Mouse (Mus musculus) forebrain, embryonic 15.5 days (tissue): ENCODE data around the gene Brinp2. TPM values are rescaled to one million over a fixed set of nuclear protein-coding genes. Genes with fewer than 3 reads are reported as not detected.

Source experiments
- ATAC-seq: fragments of 200-750 bp; cut with Nextera tagmentation; replicated peaks from 2 replicates; pipeline ENCODE4 v1.8.0; 2017; ENCODE audit warnings: mild to moderate bottlenecking, moderate TSS enrichment, moderate library complexity
- H3K27ac ChIP-seq: fragments of 300-500 bp; sonication (generic); replicated peaks from 2 replicates; pipeline ENCODE4 v1.5.1; 2015; ENCODE audit warnings: mild to moderate bottlenecking, inconsistent platforms
- H3K27me3 ChIP-seq: fragments of 300-500 bp; sonication (generic); 2 replicates; pipeline ENCODE4 v1.6.1; 2015; ENCODE audit warnings: inconsistent platforms
- H3K36me3 ChIP-seq: fragments of 300-500 bp; sonication (generic); 2 replicates; pipeline ENCODE4 v1.6.1; 2015; ENCODE audit warnings: mild to moderate bottlenecking, inconsistent platforms
- H3K4me1 ChIP-seq: fragments of 300-500 bp; sonication (generic); 2 replicates; pipeline ENCODE4 v1.6.1; 2015; ENCODE audit warnings: inconsistent platforms
- H3K4me2 ChIP-seq: fragments of 300-500 bp; sonication (generic); replicated peaks from 2 replicates; pipeline ENCODE4 v1.6.1; 2015; ENCODE audit warnings: mild to moderate bottlenecking, inconsistent platforms
- H3K4me3 ChIP-seq: fragments of 300-500 bp; sonication (generic); 2 replicates; pipeline ENCODE4 v1.5.1; 2015; ENCODE audit warnings: mild to moderate bottlenecking, inconsistent platforms
- H3K9ac ChIP-seq: fragments of 300-500 bp; sonication (generic); replicated peaks from 2 replicates; pipeline ENCODE4 v1.6.1; 2015; ENCODE audit warnings: mild to moderate bottlenecking, inconsistent platforms
- H3K9me3 ChIP-seq: fragments of 300-500 bp; sonication (generic); 2 replicates; pipeline ENCODE4 v1.6.1; 2016; ENCODE audit warnings: inconsistent platforms
- WGBS: fragments of 180-500 bp; shearing (Covaris S2); methylation state at CpG from one replicate; pipeline ENCODE4 v1.1.7; 2015; ENCODE audit warnings: mixed read lengths; 5-methylcytosine and 5-hydroxymethylcytosine counted together
- polyA plus RNA-seq: library from polyadenylated mRNA; unstranded; fragments of >200 nt; fragmentation: Nextera tagmentation; extraction: Ambion mirVana; gene quantifications from 2 replicates; pipeline ENCODE4 v1.2.1, GENCODE M21; 2015

Gene Brinp2
- polyA plus RNA-seq, 1 experiment from 2014 or later, result 43.9 TPM

DNA sequence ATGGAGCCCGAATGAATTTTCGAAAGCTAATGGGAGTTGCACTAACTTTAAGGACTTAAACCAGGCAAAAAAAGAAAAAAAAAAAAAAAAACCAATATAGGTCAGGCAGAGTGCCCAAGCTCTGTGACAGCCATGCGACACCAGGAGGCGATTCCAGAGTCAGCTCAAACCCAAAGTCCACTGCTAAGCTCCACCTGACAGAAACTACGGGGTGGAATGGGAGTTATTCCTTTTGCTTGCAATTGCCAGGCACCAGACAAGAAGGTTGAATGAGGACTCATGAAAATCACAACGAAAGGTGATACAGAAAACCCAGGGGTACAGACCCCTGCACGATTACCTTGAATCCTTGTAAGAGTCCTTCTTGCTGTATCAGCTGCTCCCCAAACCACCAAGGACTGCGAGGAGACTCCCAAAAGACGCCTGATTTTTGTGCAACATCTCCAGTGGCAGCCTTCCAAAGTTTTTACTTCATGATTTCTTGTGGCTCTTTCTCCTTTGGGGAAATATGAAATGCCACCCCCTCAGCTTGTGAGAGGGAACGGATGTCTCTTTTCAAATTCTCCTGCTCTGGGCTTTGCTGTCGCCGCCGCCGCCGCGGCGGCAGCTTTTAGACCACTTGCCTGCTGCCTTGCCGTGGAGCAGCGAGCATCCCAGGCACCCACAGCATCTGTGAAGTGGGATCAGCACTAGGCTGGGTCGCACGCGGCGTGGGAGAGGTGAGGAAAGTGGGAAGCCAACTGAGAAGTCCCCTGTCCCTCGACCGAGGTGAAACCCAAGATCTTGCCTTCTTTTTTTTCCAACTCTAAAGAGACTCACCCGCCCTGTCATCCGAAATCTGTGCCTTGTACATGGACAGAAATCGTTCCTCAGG lies 712 bp downstream of the Brinp2 start:
- peak; percentile 55 for ATAC-seq
- Histone ChIP-seq H3K4me2 (peak overlapping the region; percentile 80), H3K4me1 (peaks cover 41% of the 10 kb centered on the region), H3K9me3 (no peaks in the 10 kb centered on the region), H3K27ac (peak overlapping the region; percentile 74), H3K27me3 (no peaks in the 10 kb centered on the region), H3K9ac (peak overlapping the region; percentile 60), H3K36me3 (no peaks in the 10 kb centered on the region), H3K4me3 (peak overlapping the region; percentile 65)
- 7% methylated on average over 28 of the region's 28 CpGs for WGBS

DNA sequence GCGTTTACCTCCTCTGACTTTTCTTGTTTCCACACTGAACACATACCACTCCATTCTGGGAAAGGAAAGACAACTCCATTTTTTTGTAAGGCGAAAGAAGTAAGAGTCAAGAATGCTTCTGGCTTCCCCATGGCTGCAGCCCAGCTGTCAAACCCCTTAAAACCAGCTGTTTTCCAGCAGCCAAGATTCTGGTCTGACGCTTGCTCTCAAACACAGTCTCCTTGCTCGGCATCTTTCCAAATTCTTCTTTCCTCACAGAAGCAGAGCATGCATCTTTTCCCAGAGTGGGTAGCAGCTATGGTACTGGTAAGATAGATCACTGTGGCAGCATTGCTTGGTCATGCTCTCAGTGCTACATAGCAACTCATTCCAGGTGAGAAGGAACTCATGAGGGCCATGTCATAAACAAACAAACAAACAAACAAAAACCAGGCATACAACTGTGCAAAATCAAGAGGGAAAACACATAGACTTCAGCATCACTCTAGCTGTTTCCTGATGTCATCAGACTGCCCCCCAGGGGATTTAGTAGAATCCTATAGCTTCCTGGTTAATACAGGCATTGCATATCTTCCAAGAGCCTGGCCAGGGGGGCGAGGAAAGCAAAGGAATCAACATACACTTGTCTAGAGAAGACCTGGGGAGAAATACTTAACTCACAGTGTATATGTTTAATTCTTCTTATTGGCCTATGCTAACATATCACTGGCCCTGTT lies 2.3 kb downstream of the Brinp2 start:
- Histone ChIP-seq H3K9me3 (no peaks in the 10 kb centered on the region), H3K4me3 (peak overlapping the region; percentile 65), H3K27me3 (no peaks in the 10 kb centered on the region), H3K4me1 (peaks cover 41% of the 10 kb centered on the region), H3K36me3 (no peaks in the 10 kb centered on the region), H3K4me2 (peak overlapping the region; percentile 80), H3K9ac (peak overlapping the region; percentile 60), H3K27ac (no peak overlapping the region)
- ATAC-seq, result no peak
- 78% methylated on average over 5 of the region's 5 CpGs for WGBS

DNA sequence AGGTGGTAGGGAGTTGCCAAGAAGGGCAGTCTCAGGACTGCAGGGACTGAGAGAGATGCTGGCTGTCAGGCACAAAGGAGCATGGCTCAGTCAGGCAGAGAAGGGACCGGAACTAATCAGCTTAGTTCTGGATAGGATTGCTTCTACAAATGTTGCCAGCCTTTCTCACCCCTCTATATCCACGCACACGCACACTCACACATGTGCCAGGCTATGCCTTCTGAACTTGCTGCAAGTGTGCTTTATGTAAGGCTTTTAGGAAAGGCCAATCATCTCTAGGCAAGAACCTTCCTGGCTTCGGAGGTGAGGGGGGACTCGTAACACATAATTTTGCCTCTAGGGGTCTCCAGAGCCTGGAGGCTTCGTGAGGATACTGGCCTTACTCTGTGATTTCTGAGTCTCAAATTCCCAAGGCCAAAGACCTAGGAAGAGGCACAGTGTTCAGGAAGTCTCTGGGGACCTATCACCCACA lies 12.8 kb downstream of the Brinp2 start:
- Histone ChIP-seq H3K27ac (no peak overlapping the region), H3K9ac (no peak overlapping the region), H3K27me3 (no peaks in the 10 kb centered on the region), H3K36me3 (no peaks in the 10 kb centered on the region), H3K4me1 (peaks cover 3% of the 10 kb centered on the region; the same call in 1 of the 2 replicates), H3K9me3 (no peaks in the 10 kb centered on the region), H3K4me2 (no peak overlapping the region), H3K4me3 (no peak overlapping the region)
- 27% methylated on average over 6 of the region's 6 CpGs for WGBS
- ATAC-seq, result peak; percentile 70

DNA sequence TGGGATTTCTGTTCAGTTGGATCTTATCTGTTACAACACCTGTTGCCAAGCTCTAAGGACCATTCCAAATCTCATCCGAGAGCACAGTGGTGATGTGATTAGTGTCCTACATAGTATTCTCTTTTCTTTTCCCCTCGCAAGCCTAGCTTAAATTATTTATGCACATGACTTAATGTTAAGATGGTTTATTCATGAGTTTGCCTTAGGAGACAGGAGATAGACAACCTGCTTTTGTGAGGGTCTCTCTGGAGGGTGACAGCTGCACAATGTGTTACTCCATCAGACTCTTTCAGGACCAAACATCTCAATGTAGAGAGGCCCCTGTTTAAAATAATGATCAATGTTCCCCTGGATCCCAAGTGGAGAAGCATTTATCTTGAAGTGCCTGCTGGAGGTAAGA lies 27.3 kb downstream of the Brinp2 start:
- no peaks in the 10 kb centered on the region for H3K9me3 ChIP-seq
- H3K9ac ChIP-seq, result no peak overlapping the region
- no peaks in the 10 kb centered on the region for H3K36me3 ChIP-seq
- H3K27ac ChIP-seq, result no peak overlapping the region
- H3K27me3 ChIP-seq, result no peaks in the 10 kb centered on the region
- H3K4me2 ChIP-seq, result no peak overlapping the region
- 38% methylated on average over 2 of the region's 2 CpGs for WGBS
- 0 out of 2 replicates have a peak, but pooled peaks cover 5% of the 10 kb centered on the region for H3K4me1 ChIP-seq
- ATAC-seq, result no peak
- H3K4me3 ChIP-seq, result no peak overlapping the region

DNA sequence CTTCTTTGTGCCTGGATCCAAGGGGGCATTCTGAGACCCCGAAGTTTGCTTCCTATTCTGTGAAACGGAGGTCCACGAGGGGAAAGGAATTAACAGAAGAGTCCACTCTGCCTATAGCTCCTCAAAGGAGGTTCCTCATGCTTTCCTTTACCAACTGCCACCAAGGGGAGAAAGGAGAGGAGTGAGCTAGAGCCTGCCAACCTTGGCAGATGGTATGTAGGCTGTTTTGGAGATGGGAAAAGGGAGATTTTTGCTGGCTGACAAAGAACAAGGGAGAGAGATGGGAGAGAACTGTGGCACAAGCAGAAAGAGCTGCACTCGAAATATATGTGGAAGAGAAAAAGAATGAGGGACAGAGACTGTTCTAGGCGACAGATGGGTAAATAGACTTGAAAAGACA lies 28.0 kb downstream of the Brinp2 start:
- Histone ChIP-seq H3K27ac (no peak overlapping the region), H3K4me3 (no peak overlapping the region), H3K4me2 (no peak overlapping the region), H3K27me3 (no peaks in the 10 kb centered on the region), H3K4me1 (peaks cover 11% of the 10 kb centered on the region; the same call in 1 of the 2 replicates), H3K36me3 (no peaks in the 10 kb centered on the region), H3K9ac (no peak overlapping the region), H3K9me3 (no peaks in the 10 kb centered on the region)
- ATAC-seq, result no peak
- WGBS, result 77% methylated on average over 5 of the region's 5 CpGs

DNA sequence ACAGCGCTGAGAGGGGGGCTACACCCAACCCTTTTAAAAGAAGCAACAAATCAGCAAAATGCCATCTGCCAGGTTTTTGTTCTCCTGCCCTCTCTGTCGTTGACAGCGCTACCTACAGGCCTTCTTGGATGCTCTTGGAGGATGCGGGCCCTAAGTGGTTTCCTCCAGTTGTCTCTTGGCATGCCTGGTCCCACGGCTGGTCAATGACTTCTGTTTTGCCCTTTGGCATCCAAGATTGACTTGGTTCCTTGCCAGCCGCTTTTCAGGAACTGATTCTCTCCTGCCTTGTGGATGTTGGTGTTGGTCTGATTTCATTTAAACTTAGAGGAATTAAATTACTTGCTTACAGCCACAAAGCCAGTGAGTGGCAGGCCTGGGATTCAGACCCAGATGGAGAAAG lies 32.8 kb downstream of the Brinp2 start:
- WGBS, result 65% methylated on average over 6 of the region's 6 CpGs
- peak overlapping the region; percentile 9; the same call in 1 of the 2 replicates for H3K27ac ChIP-seq
- ATAC-seq, result 0 out of 2 replicates have a peak, but pooled peaks have one; percentile 16
- no peaks in the 10 kb centered on the region for H3K9me3 ChIP-seq
- H3K4me1 ChIP-seq, result peaks cover 8% of the 10 kb centered on the region; the same call in 1 of the 2 replicates
- H3K27me3 ChIP-seq, result no peaks in the 10 kb centered on the region
- no peak overlapping the region for H3K4me3 ChIP-seq
- no peak overlapping the region for H3K9ac ChIP-seq
- no peak overlapping the region for H3K4me2 ChIP-seq
- no peaks in the 10 kb centered on the region for H3K36me3 ChIP-seq

DNA sequence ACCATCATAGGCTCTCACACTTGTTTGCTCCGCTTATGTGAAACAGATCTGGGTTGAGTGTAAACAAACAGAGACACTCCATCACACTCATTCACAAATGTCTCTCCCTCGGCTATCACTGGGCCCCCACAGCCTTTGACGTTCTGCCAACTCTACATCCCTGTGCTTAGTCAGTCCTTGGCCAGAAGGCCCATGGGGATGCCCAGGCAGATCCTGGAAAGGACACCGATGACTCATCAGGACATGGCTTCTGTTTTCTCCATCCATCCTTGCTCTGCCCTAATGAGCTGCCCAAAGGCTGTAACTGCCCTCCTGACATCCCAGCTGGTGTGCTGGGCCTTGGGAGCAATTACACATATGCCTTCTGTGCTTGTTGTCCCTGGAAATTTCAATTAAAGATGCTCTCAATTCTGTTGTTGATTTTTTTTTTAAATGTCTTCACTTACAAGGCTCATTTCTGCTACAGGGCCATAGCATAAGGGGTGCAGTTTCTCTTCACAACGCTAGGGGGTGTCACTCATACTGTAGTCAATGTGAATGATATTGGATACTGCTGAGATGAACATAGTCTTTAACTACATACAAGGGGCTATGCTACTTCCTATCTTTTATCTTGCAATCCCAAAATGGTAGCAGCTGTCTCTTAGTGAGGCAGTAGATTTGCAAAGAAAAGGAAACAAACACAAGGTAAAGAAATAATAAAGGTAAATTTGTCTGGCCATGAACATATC lies 45.5 kb downstream of the Brinp2 start:
- Histone ChIP-seq H3K36me3 (no peaks in the 10 kb centered on the region), H3K4me2 (no peak overlapping the region), H3K4me3 (no peak overlapping the region), H3K4me1 (no peaks in the 10 kb centered on the region), H3K27me3 (no peaks in the 10 kb centered on the region), H3K9me3 (no peaks in the 10 kb centered on the region), H3K9ac (no peak overlapping the region), H3K27ac (no peak overlapping the region)
- WGBS, result 58% methylated on average over 5 of the region's 5 CpGs
- ATAC-seq, result 0 out of 2 replicates have a peak, but pooled peaks have one; percentile 11

DNA sequence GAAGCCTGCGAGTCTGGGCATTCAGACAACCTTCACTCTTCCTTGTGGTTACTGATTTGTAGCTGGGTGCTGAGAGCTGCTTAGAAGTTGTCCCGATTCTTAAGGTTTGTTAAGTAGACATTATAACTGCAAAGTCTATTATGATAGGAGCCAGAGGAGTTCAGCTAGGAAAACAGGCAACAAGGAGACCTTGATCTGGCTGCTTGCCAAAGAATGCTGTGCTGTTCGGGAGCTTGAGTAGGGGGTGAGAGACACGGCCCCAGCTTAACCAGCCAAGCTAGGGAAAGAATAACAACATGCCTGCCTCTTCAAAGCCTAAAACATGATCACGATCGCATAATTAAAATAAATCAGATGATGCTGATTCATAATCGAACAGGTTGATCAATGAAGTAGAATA lies 59.1 kb downstream of the Brinp2 start:
- Histone ChIP-seq H3K27me3 (no peaks in the 10 kb centered on the region), H3K36me3 (no peaks in the 10 kb centered on the region), H3K4me2 (no peak overlapping the region), H3K27ac (no peak overlapping the region), H3K9ac (no peak overlapping the region), H3K4me3 (no peak overlapping the region), H3K4me1 (peaks cover 16% of the 10 kb centered on the region), H3K9me3 (no peaks in the 10 kb centered on the region)
- no peak for ATAC-seq
- 32% methylated on average over 7 of the region's 7 CpGs for WGBS

DNA sequence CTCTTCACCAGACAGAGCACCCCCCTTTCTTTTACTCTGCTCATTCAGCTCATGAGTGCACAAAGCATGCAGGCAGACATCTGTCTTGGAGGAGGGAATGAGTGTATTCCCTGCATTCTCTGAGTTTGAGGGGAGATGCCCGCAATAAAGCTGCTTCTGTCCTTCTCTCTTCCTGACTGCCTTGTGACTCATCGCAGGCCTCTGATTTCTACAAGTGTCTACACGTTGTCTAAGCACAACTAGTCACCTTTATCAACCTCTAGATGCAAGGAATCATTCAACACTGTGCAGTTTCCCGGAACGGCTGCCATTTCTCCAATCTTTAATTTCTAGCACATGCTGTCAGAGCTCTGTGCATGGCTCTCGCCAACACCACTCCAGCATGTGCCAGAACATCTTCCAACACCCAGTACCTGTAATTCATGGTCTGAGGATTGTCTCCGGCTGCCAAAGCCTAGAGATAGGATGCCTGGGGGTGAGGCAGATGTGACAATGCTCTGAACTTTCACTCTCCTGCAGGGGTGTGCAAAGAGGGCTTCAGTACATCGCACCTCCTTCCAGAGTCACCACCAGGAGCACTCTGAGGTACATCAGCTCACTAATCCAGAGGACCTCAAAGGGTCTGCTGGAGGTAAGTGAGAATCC lies 59.7 kb downstream of the Brinp2 start:
- 0 out of 2 replicates have a peak overlapping the region, but pooled peaks have one; percentile 15 for H3K27ac ChIP-seq
- H3K4me3 ChIP-seq, result no peak overlapping the region
- WGBS, result 83% methylated on average over 8 of the region's 8 CpGs
- no peaks in the 10 kb centered on the region for H3K27me3 ChIP-seq
- H3K9ac ChIP-seq, result no peak overlapping the region
- H3K9me3 ChIP-seq, result no peaks in the 10 kb centered on the region
- no peak overlapping the region for H3K4me2 ChIP-seq
- ATAC-seq, result no peak; the same call in 1 of the 2 replicates
- no peaks in the 10 kb centered on the region for H3K36me3 ChIP-seq
- peaks cover 16% of the 10 kb centered on the region for H3K4me1 ChIP-seq

DNA sequence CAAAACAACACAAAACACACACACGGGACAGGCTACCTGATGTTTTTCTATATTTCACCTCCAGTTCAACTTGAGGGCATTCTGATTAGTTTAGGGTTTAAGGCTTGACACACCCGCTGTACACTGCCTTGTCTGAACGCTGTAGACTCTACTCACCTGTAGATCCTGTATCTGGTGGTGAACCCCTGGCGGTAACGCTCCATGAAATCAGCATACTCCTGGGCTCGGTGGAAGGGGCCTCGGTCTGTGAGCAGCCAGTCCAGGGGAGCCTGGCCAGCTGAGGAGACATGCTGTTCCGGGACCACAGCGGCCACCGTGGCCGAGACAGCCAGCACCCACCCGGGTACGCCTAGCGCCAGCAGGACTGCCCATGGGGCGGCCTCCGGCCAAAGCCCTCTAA lies 60.9 kb downstream of the Brinp2 start:
- ATAC-seq, result peak; percentile 57
- 40% methylated on average over 16 of the region's 16 CpGs for WGBS

DNA sequence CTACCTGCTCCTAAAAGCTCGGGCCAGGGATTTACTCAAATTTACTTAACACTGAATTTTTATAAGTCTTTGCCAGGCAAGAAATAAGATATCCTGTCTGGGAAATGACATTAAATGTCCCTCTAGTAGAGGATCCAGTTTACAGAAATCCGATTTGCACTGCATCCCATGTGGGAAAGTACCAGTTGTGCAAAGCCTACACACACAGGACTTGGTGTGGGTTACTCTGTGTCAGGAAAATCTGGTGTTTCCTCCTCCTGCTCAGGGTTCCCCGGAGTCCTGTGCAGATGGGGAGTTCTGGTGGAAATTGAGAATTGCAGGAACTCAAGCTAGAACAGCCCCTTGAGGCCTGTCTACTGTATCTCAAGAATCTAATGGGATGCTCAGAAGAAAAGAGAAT lies 70.9 kb downstream of the Brinp2 start:
- Histone ChIP-seq H3K36me3 (no peaks in the 10 kb centered on the region), H3K9me3 (no peaks in the 10 kb centered on the region), H3K9ac (no peak overlapping the region), H3K4me2 (no peak overlapping the region), H3K4me3 (no peak overlapping the region), H3K27ac (no peak overlapping the region), H3K4me1 (no peaks in the 10 kb centered on the region), H3K27me3 (no peaks in the 10 kb centered on the region)
- 91% methylated on average over 3 of the region's 3 CpGs for WGBS
- no peak for ATAC-seq

More for the DNA sequence above, 60.9 kb downstream of the Brinp2 start:
- Histone ChIP-seq H3K4me2 (no peak overlapping the region), H3K27me3 (no peaks in the 10 kb centered on the region), H3K36me3 (no peaks in the 10 kb centered on the region), H3K9ac (no peak overlapping the region), H3K27ac (no peak overlapping the region), H3K4me1 (peaks cover 16% of the 10 kb centered on the region), H3K4me3 (no peak overlapping the region), H3K9me3 (no peaks in the 10 kb centered on the region)
